Mouse (Mus musculus): Measurements from ENCODE around the gene Kirrel3.

DNA sequence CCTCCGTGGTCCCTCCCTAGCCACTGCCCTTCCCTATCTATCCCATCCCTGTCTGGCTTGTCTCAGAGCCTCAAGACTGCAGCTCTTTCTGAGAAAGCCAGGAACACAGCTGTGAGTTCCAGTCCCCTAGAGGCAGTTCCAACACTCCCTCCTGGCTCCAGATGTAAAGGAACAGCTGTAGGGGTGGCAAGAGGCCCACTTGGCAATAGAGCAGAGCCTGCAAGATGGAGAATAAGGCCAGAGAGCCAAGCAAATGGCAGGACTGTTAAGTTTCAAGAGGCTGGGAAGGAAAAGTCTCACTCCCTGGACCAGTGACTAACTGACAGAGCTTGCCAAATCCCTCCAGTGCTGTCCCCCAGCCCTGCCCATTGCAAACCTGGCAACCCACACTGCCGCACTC is 560.1 kb downstream of the Kirrel3 start:
- no peak for TF ChIP-seq FLI1 (IDR thresholded peaks at IDR 0.05; ENCODE audit: low read length)
- no peak for TF ChIP-seq GATA1 (IDR thresholded peaks at IDR 0.05; ENCODE audit: borderline replicate concordance, low read length)

Data from megakaryocyte, embryonic 14.5 days (primary cell).